12 mouse cellular contexts compared by ENCODE assay signal in the genomic region with DNA sequence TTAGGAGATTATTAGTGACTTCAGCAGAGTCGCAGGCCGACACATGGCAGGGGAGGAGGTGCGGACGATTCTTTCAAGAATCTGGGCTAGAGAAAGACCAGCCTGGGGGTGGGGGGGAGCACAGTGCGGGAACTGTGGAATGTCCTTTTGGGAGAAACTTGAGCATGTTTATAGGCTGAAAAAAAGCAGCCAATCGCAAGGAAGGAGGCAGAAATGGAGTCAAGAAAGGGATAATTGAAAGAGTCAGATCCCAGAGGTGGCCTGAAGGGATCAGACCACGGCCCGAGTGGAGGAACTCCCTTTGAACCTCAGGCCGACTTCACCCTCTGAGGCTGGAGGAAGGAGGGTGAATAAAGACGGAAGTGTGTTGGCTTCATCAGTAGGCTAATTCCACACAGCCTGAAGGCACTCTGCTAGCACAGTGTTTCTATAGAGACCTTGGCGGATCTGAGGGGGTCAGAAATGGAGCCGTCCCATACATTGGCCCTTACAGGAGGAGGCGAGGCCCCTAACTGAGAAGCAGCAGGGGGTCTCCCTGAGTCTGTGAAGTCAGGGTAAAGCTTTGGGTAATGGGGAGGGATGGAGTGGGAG. TPM values are rescaled to one million over a fixed set of nuclear protein-coding genes. Genes with fewer than 3 reads are reported as not detected.
DNase-seq lines count a peak whose midpoint lies in the region; ATAC-seq and TF ChIP-seq lines count a peak whose summit lies in the region.
"Had no signal": no experiment of that assay in that cellular context is flagged by ENCODE, and none has a peak within 500 bp of the region (broad histone marks: within the 10 kb centered on the region; RNA-seq: fewer than 3 reads in every experiment).

No protein-coding gene starts in this region.

- no peak for TF ChIP-seq CTCF in kidney, postnatal 0 days (IDR thresholded peaks at IDR 0.05; ENCODE audit: low read depth)

- no peak for ATAC-seq in kidney, postnatal 0 days (replicated peaks; ENCODE audit: low FRiP score, low read depth)
- no peak for ATAC-seq in hindbrain, embryonic 11.5 days (ENCODE audit: low FRiP score)
- ATAC-seq in midbrain, embryonic 13.5 days: peak; percentile 32
- no peak for ATAC-seq in granulocyte monocyte progenitor cell, adult 5-6 weeks (replicated peaks; ENCODE audit: poor library complexity, severe bottlenecking)

- no peaks in the 10 kb centered on the region for H3K9me3 ChIP-seq in kidney, postnatal 0 days (replicated peaks; ENCODE audit: low read length)
- no peaks in the 10 kb centered on the region for H3K9me3 ChIP-seq in hindbrain, embryonic 11.5 days (ENCODE audit: control insufficient read depth, low read length)
- no peaks in the 10 kb centered on the region for H3K9me3 ChIP-seq in midbrain, embryonic 13.5 days
- H3K9me3 ChIP-seq: stomach, embryonic 15.5 days had no signal

- 29% methylated on average over 13 of the region's 13 CpGs for WGBS in kidney, postnatal 0 days
- WGBS in hindbrain, embryonic 11.5 days: 10% methylated on average over 13 of the region's 13 CpGs
- WGBS in midbrain, embryonic 13.5 days: 9% methylated on average over 13 of the region's 13 CpGs

- H3K27ac ChIP-seq in kidney, postnatal 0 days: peak overlapping the region; percentile 8; the same call in 1 of the 2 replicates
- H3K27ac ChIP-seq in hindbrain, embryonic 11.5 days (ENCODE audit: low read depth, low read length): 0 out of 2 replicates have a peak overlapping the region, but pooled peaks have one; percentile 21
- peak overlapping the region; percentile 58 for H3K27ac ChIP-seq in midbrain, embryonic 13.5 days
- H3K27ac ChIP-seq: neural tube, embryonic 12.5 days; stomach, embryonic 15.5 days had no signal

- H3K4me3 ChIP-seq in kidney, postnatal 0 days (replicated peaks; ENCODE audit: low read depth, low read length): no peak overlapping the region
- H3K4me3 ChIP-seq in hindbrain, embryonic 11.5 days (ENCODE audit: low read depth, low read length): no peak overlapping the region
- H3K4me3 ChIP-seq in midbrain, embryonic 13.5 days (replicated peaks): no peak overlapping the region
- H3K4me3 ChIP-seq: neural tube, embryonic 12.5 days; stomach, embryonic 15.5 days had no signal

- no peak overlapping the region for H3K9ac ChIP-seq in kidney, postnatal 0 days (ENCODE audit: low read depth, low read length)
- H3K9ac ChIP-seq in hindbrain, embryonic 11.5 days (ENCODE audit: low read depth, low read length): no peak overlapping the region; the same call in 1 of the 2 replicates
- H3K9ac ChIP-seq in midbrain, embryonic 13.5 days (replicated peaks): no peak overlapping the region
- H3K9ac ChIP-seq: neural tube, embryonic 12.5 days; stomach, embryonic 15.5 days had no signal

- no peaks in the 10 kb centered on the region for H3K36me3 ChIP-seq in kidney, postnatal 0 days (ENCODE audit: insufficient read depth, low read length)
- no peaks in the 10 kb centered on the region for H3K36me3 ChIP-seq in hindbrain, embryonic 11.5 days (ENCODE audit: control insufficient read depth, insufficient read depth, low read length)
- no peaks in the 10 kb centered on the region for H3K36me3 ChIP-seq in midbrain, embryonic 13.5 days
- H3K36me3 ChIP-seq: neural tube, embryonic 12.5 days; stomach, embryonic 15.5 days had no signal

- H3K27me3 ChIP-seq in kidney, postnatal 0 days (ENCODE audit: insufficient read depth, low read length): no peaks in the 10 kb centered on the region
- H3K27me3 ChIP-seq in hindbrain, embryonic 11.5 days (ENCODE audit: control insufficient read depth, insufficient read depth, low read length): no peaks in the 10 kb centered on the region
- H3K27me3 ChIP-seq in midbrain, embryonic 13.5 days: peaks cover 3% of the 10 kb centered on the region; the same call in 1 of the 2 replicates
- H3K27me3 ChIP-seq: stomach, embryonic 15.5 days had no signal

- no peak overlapping the region for H3K4me2 ChIP-seq in kidney, postnatal 0 days (ENCODE audit: low read length)
- no peak overlapping the region for H3K4me2 ChIP-seq in hindbrain, embryonic 11.5 days (replicated peaks; ENCODE audit: low read depth, low read length)
- peak overlapping the region; percentile 15; the same call in 1 of the 2 replicates for H3K4me2 ChIP-seq in midbrain, embryonic 13.5 days (replicated peaks)
- H3K4me2 ChIP-seq: neural tube, embryonic 12.5 days; stomach, embryonic 15.5 days had no signal

- 0 out of 2 replicates have a peak, but pooled peaks cover 3% of the 10 kb centered on the region for H3K4me1 ChIP-seq in kidney, postnatal 0 days (replicated peaks; ENCODE audit: insufficient read depth, low read length)
- no peaks in the 10 kb centered on the region; the same call in 1 of the 2 replicates for H3K4me1 ChIP-seq in hindbrain, embryonic 11.5 days (replicated peaks; ENCODE audit: control insufficient read depth, insufficient read depth, low read length)
- peaks cover 34% of the 10 kb centered on the region for H3K4me1 ChIP-seq in midbrain, embryonic 13.5 days (replicated peaks)

- DNase-seq in kidney, postnatal 0 days (ENCODE audit: low spot score): peak; percentile 42
- DNase-seq in kidney, postnatal 10 days: no peak
- DNase-seq in embryo, embryonic 10 days (ENCODE audit: low spot score): peak; percentile 65
- no peak for DNase-seq in hindbrain, embryonic 11.5 days (ENCODE audit: low spot score)
- DNase-seq in cerebellum, postnatal 4 days (ENCODE audit: low spot score in 2 of 2): no peak
- DNase-seq in natural killer cell, adult 2 months (ENCODE audit: low spot score in 2 of 2): no peak
- DNase-seq: heart, postnatal 36 days; lung, postnatal 10 days had no signal

RNA-seq across cellular contexts. Expression of gene Trim62, which starts 4.4 kb away (rescaled TPM):
- polyA plus RNA-seq in kidney, postnatal 0 days (2015; fragmentation: Nextera tagmentation; extraction: Ambion mirVana): 5.4 and 6.2 TPM in 2 replicates
- polyA plus RNA-seq in hindbrain, embryonic 11.5 days (2014; fragmentation: Nextera tagmentation; extraction: Ambion mirVana): 13.0 and 13.1 TPM in 2 replicates
- 11.3 and 15.9 TPM in 2 replicates for polyA plus RNA-seq in midbrain, embryonic 13.5 days (2015; fragmentation: Nextera tagmentation; extraction: Ambion mirVana)
- total RNA-seq in granulocyte monocyte progenitor cell, adult 5-6 weeks (2014; fragmentation: Nextera tagmentation): 0.34 and 2.1 TPM in 2 replicates
- 0.10 and 0.30 TPM in 2 replicates for total RNA-seq in granulocyte monocyte progenitor cell, adult 5-6 weeks (2017)

Comparison
In these comparisons a context has a peak if more than half of its experiments do, and no peak if none do; other contexts are left out.
1. DNase-seq: peak in kidney, postnatal 0 days (single experiment) and embryo, embryonic 10 days (single experiment); none in kidney, postnatal 10 days (single experiment), hindbrain, embryonic 11.5 days (single experiment), cerebellum, postnatal 4 days (0 of 2) and natural killer cell, adult 2 months (0 of 2).
2. H3K27ac ChIP-seq: peak in every context shown above with its lines; median percentile 58 in midbrain, embryonic 13.5 days; 21 in hindbrain, embryonic 11.5 days; 8 in kidney, postnatal 0 days.